Mouse (Mus musculus): ENCODE measurements around the gene Dop1b. TPM values are rescaled to one million over a fixed set of nuclear protein-coding genes. Genes with fewer than 3 reads are reported as not detected.
"Not testable (repeated sequence)": the region's sequence is repeated elsewhere in the genome, so short reads cannot be mapped to it uniquely, and the experiment has no call there.

Gene Dop1b
- total RNA-seq (2021) = 24.1 and 24.5 TPM in 2 replicates
- long read RNA-seq, experiment 1, partial matches to known transcripts = 0 of 3 reads
- long read RNA-seq, experiment 1, other reads (novel, unspliced or antisense) = 3 of 3 reads
- long read RNA-seq, experiment 2, partial matches to known transcripts = 5 of 7 reads
- long read RNA-seq, experiment 2, other reads (novel, unspliced or antisense) = 2 of 7 reads

DNA sequence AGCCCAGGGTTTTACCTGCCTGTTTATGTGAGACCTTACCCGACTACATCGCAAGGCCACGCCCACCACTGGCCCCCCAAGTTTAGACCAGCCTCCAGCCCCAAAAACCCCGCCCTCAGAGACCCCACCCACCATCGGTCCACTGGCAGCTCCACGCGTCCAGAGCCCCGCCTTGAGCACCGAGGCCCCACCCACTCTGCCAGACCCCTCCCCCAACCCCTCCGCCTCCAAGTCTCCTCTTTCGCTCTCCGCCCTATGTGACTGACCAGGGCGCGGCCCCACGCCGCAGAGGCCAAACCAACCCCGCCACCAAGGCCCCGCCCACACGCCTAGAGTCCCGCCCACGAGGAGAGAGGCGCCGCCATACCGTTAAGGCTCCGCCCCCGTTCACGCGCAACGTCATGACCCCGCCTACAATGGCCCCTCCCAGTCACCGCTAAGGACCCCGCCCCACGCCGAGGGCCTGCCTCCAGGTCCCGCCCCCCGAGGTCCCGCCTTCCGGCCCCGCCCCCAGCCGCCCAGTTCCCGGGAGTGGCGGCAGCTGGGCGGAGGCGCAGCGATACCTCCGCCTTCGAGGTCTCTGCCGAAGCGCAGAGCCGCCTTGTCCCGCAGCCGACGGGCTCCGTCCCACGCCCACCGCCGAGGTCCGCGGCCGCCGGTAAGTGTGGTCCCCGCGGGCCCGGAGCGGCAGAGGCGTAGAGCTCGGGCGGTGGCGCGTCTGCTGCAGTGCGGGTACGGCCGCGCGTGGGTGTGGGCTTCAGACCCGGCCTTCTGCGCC, at the start of gene Dop1b:
Dop1b (plus strand) TSS at position 494 of the 778 bp plus-strand sequence.
- DNase-seq = peak; percentile 100

DNA sequence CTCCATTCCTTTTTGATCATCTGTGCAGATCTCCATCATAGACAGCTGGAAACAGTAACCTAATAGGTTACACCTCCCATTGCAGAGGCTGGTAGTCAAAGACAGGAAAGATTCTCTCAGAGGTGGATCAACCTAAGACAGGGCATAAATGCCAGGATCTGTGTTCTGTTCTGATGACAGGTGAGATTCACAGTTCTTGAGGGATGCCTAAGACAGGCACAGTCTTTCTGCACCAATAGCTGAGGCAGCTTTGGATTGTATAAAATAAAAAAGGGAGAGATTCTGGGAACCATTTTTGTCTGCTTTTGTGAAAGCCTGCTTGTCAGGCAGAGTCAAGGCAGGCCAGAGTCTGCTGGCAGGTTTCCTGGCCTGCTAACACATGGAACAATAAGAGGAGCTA, 43.7 kb upstream of the Dop1b start:
- DNase-seq = no peak

DNA sequence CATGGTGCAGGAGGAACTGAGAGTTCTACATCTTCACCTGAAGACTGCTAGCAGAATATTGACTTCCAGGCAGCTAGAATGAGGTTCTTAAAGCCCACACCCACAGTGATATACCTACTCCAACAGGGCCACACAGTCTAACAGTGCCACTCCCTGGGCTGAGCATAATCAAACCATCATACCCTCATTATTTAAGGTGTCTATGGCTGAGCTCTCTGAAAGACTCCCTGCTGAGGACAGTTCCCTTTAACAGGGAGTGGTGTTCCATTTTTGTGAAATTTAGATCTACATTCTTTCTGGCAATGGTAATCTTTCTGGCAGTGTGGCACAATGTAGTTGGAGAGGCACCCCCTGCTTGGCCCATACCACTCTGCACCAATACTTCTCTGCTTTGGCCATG, 42.2 kb upstream of the Dop1b start:
- no peak for DNase-seq

DNA sequence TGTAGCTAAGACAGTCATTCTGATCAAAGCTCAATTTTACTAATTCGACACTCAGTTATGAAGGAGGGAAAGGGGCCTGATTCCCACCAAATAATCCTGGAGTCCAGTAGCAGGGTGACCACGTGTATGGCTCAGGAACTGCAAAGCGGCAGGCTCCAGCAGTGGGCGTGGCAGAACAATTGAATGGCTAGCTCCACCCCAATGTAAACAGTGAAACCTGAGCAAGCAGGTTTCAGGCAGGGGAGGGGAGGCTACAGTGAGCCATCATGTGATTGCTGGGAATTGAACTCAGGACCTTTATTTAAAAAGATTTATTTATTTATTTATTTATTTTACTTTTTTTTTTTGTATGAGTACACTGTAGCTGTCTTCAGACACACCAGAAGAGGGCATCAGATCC, 41.2 kb upstream of the Dop1b start:
- DNase-seq = not testable (repeated sequence)

DNA sequence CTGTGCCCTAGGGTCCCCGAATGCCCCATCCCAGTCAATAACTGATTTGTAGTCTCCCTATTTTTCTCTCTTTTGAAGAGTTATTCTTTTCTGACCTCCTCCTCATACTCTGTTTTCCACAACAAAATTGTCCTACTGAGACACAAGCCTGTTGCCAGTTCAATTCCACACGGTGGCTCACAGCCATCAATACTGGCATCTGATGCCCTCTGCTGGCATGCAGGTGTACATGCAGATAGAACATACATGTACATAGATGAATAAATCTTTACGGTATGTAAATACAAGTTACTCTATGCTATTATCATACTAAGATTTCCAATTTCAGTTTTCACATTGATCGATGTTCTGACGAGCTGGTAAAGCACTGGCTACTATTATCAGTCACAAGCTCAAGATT, 40.6 kb upstream of the Dop1b start:
- DNase-seq = no peak

DNA sequence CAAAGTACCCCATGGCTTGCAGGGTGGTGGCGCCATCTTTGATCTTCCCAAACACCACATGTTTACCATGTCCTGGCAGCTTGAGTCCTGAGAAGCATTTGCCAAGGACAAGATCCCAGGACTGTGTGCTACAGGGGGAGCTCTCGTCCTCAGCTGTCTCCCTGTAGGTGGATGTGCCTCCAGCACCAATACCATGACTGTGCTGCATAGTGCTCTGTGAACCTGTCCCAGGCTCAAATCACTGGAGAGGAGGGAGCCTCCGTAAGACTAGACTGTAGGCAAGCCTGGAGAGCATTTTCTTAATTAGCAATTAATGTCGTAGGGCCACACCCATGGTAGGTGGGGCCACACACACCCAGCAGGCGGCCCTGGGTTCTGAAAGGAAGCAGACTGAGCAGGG, 35.3 kb upstream of the Dop1b start:
- DNase-seq = no peak

DNA sequence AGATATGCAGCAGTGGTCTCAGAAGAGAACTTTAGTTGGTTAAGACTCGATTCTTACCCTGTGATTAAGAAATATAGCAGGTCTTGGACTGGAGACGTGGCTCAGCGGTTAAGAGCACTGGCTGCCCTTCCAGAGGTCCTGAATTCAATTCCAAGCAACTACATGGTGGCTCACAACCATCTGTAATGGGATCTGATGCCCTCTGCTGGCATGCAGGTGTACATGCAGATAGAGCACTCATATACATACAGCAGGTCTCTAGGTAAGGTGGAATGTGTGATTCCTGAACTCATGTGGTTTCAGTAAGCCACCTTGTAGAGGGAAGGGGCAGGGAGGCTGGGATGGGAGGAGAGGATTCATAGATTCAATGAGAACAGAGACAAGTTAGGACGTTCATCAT, 33.5 kb upstream of the Dop1b start:
- no peak for DNase-seq

DNA sequence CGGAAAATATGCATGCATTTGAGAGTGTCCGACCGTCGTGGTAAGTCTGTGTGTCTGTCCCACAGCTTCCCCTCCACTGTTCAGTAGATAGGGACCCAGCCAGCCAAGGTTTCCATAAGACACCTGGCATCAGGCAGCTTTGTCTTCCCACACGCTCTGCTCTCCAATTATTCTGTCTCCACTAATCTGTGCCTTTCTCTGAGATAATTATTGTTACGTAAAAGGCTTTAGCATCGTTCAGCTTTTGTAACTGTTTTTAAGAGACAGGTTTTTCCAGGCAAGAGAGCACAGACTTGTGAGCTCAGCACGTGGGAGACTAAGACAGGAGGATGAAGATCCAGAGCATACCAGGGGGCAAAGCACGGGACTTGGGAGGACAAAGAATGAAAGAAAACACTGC, 32.5 kb upstream of the Dop1b start:
- DNase-seq = no peak

DNA sequence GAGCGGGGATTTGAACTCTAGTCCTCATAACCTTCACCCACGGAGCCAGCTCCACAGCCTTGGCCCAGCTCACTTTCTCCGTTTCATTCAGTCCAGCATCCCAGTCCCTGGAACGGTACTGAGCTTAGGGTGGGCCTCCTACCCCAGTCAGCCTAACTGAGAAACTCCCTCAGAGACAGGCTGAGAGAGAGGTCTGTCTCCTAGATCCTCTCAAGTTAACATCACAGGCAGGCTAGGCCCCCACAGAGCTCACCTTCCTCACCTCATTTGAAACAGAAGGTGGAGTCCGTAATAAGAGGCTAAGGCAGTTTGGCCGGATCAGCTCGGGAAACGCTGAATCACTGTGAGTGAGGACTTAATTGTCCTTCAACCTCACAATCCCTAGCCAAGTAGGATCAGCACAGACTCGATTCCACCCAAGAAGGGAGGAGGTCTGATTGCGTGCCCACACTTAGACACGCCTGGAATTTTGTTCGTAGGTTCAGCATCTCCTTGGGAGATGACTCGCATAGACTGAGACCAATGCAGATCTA, 29.5 kb upstream of the Dop1b start:
- peak; percentile 31 for DNase-seq

DNA sequence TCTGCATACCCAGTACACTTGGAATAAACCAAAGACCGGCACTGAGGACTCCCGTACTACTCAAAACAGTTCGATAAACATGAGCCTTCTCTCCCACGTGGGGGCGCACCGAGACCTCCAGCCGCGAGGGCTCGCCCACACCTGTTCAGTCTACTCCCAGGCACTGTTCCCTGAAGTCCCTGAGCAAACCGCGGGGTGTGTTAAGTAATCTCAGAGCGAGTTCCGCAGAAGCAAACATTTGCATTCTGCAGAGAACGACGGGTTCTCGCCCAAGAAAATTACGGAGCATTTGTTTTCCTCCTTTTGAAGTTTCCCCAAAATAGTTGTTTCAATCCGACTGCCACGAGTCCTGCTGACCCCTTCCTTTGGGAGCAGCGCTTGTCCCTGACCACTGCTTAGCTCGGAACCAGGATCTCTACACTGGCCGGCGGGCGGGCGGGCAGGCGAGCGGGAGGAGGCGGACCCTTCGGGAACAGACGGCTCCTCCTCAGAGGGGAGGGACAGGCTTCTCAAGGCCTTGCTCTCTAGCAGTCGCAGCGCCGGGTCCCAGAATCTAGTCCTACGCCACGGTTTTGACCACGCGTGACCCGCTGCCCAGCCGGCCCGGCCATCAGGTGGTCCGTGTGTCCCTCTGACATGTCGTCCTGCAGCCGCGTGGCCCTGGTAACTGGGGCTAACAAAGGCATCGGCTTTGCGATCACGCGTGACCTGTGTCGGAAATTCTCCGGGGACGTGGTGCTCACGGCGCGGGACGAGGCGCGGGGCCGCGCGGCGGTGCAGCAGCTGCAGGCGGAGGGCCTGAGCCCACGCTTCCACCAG, 28.8 kb upstream of the Dop1b start, which contains the start of gene Cbr3:
Cbr3 (plus strand) TSS at position 527 of the 819 bp plus-strand sequence.
- peak; percentile 90 for DNase-seq

DNA sequence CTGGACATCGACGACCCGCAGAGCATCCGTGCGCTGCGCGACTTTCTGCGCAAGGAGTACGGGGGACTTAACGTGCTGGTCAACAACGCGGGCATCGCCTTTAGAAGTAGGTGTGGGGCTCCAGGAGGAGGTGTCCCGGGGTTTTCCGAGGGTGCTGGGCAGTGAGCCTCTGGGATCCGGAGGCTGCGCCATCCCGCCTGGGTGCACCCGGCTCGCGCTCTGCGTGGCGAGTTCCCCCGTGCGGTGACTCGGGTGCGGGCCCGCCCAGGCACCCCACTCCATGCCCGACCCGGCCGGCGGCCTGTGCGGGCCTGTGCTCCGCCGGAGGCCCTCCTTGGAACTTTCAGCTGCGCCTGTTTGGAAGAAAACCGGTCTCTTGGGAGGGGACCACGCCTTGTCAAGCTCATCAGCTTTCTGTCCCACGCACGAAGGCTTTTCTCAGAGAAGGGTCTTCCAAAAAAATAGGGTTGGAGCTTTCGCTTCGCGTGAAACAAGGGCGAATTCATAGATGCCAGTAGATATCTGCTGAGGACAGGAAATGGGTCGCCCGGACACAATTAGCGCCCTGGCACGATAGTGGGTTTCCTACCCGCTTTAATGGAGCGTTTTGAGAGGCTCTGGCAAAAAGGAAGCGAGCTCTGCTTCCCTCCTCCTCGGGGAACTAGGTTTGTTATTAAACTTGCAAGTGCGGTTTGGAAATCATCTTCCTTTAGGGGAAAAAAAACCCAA, 28.0 kb upstream of the Dop1b start:
- peak; percentile 40 for DNase-seq

DNA sequence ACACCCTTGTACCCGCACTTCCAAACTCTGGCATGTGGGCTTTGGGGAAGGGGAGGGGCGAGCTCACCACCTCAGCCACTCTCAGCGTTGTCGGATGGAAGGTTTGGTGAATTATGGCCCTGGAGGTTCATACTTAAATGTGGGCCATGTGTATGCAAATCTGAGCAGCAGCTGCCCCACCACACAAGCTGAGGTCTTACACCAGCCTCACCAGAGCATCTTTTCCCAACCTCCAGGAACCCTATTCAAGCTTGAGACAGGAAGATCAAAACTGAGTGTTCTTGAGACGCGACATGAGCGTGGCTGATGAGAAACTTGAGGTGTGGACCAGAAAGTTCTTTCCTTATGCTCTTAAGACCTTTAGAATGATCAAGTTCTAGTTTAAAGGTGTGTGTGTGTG, 27.3 kb upstream of the Dop1b start:
- no peak for DNase-seq

DNA sequence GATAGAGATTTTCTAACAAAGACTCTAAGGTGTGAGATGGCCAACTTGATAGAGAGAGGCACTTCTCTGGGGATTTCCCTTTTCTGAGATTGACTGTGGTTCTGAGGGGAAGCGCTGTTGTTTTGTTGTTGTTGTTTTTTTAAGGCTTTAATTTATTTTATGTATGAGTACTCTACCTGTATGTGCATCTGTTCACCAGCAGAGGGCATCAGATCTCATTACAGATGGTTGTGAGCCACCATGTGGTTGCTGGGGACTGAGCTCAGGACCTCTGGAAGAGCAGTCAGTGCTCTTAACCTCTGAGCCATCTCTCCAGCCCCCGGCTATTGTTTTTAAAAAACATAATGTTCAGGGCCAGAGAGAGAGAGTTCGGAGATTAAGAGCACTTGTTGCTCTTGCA, 25.9 kb upstream of the Dop1b start:
- DNase-seq = not testable (repeated sequence)

DNA sequence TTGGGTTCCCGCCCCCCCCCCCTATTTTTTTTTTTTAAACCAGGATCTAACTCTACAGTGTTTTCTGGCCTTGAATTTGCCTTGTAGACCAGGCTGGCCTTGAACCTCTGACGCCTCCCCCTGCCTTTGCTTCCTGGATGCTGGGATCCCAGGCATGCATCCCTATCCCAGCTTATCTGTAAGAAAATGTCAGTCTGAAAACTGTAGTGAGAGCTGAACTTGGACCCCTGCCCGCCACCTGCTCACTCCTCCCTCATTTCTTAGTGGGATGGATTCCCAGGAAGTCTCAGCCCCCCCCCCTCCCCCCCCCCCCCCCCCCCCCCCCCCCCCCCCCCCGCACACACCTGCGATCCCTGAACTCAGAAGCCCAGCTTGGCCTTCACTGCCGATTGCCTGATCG, 25.3 kb upstream of the Dop1b start:
- no peak for DNase-seq

DNA sequence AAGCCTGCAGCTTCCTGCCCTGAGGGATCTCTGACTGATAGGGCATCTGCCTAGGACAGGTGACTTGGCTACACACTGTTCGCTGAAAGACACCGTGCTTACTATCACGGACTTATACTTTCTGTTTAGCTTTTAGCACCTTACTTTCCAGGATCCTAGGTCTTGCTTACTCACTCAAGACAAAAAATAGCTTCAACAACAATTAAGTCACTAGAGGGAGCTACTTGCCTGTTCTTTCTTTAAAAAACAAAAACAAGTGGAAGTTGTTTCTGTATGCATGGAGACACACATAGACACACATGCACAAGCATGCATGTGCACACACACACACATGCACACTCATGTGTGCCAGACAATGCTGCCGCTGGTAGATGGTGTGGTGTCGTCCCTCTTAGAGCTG, 24.8 kb upstream of the Dop1b start:
- no peak for DNase-seq

DNA sequence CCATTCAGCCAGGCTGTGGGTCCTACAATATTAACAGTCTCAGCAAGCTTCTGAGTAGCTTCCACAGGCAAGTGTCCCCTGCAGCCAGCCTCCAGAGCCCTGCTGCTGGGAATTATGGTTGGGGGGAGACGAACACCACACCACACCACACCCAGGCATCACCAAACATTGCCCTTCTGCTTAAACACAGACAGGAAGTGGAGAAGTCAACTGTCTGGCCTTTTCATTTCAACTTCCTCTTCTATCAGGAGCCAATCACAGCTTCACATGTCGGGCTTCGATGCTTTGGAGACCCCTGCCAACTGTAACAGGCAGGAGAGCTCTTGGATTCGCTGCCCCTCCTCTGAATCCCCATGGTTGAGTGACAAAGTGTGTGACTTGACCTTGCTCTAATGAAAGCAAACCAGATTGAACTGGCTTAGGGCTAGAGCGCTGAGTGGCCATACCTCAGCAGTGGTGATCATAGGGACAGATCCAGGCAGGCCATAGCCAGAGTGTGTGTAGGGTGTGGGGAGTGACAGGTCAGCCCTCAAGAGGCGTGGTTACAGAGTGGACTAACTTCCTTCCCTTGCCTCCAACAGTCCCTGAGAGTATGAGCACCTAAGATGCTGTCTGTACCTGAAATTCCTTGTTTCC, 20.4 kb upstream of the Dop1b start:
- no peak for DNase-seq

DNA sequence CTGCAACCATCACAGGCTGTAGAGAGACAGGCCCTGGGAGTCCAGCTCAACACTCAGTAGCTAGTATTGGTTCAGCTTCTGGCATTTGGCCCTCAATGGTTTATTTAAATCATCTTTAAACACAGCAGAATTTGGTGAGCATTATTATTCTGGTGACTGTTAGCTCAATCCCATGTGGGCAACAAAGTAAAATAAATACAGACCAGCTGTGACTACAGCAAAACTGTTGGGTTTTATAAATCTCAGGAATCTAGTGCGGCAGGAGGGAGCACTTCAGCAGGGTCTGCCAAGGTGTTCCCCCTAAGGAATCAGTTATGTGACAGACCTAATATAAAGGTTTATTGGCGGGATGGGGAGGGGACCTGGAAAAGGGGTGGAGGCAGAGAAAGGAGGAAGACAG, 19.0 kb upstream of the Dop1b start:
- DNase-seq = no peak

DNA sequence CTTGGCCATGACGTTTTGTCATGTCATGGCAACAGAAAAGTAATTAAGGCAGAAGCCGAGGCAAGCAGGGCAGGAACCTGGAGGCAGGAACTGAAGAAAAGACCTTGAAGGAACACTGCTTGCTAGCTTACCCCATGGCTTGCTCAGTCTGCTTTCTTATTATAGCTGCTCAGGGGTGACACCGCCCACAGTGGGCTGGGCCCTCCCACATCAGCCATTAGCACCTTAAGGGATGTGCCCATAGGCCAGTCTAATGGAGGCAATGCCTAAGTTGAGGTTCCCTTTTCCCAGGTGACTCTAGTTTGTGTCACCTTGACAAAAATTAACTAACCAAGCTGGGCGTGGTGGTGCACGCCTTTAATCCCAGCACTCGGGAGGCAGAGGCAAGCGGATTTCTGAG, 4.6 kb upstream of the Dop1b start:
- DNase-seq = no peak

DNA sequence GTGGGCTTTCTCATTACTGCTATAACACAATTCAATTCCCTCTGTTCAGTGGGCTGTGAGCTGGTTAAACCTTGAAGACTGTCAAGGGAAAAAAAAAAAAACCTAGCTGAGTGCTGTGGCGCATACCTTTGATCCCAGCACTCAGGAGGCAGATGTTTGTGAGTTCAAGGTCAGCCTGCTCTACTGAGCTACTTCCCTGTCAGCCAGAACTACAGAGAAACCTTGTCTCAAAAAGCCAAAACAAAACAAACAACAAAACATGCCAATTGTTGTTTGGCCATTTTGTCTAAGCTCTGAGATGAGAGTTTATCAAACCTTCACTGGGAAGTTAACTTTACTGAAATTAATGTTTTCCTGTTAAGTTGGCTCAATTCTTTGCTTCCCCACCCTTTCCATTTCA, 2.5 kb upstream of the Dop1b start:
- DNase-seq = no peak

DNA sequence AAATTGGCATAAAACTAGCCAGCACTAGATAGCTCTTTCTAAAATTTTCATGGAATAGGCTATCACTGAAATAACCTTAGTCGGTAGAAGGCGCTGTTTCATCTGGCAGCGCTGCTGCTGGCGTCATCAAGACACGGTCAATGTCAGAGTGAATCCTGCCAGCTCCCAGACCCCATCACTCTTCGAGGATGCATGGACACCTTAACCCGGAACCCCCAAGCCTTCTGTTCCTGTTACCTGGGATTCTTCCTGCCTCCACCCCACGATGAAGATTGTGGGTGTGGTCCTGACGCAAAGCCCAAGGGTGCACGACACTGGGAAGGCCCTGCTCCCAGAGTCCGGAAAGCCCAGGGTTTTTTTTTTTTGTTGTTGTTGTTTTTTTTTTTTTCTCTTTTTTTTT, 780 bp upstream of the Dop1b start:
- peak; percentile 84 for DNase-seq

DNA sequence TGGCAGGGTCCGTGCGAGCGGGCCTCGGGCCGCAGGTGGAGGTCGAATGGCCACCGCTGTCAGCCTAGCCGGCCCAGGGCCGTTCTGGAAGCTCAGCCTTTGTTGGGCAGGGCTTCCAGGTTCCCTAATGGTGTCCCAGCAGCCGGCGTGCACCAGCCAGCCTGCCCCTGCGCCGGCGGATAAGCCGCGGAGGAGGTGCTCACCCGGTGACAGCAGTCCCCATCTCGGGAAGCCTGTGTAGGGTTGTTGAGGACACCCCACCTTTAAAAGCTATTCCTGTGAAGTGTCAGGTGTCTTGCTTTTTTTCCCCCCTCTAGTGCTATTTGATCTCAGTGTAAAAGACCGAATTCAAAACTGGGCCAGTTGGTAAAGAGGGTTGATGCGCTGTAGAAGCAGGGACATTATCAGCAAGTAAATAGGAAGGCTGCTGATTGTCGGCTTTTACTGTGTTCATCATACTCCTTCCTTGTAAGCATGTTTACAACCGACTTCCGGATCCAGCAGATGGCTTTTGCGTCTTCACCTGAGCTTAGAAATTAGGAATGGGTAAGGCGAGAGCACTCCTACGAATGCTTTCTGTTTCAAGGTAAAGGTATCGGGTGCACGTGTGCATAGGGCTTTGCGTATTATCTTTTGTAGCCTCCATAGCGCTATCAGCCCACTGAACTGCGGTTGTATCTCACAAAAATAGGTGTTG, 633 bp downstream of the Dop1b start:
- DNase-seq = no peak
